Mouse (Mus musculus) heart, adult 2 months (tissue): ENCODE measurements around the gene Plppr3. TPM values are rescaled to one million over a fixed set of nuclear protein-coding genes. Genes with fewer than 3 reads are reported as not detected.

Experiments
- DNase-seq, 2 experiments: peaks; one replicate each; pipeline ENCODE4 v3.0.0; 2021
- H3K27ac ChIP-seq: fragments of 200-600 bp; 2 replicates; pipeline ENCODE4 v1.8.1; 2022
- H3K27me3 ChIP-seq: fragments of 200-500 bp; 2 replicates; pipeline ENCODE4 v1.6.1; 2012; ENCODE audit warnings: mild to moderate bottlenecking, low read length, inconsistent platforms, mixed read lengths; ENCODE audit not compliant: control insufficient read depth, insufficient read depth
- H3K36me3 ChIP-seq: fragments of 200-500 bp; 2 replicates; pipeline ENCODE4 v1.6.1; 2012; ENCODE audit warnings: low read length, inconsistent platforms; ENCODE audit not compliant: control insufficient read depth, insufficient read depth
- H3K4me1 ChIP-seq: fragments of 200-500 bp; 2 replicates; pipeline ENCODE4 v1.6.1; 2011; ENCODE audit warnings: low read length; ENCODE audit not compliant: control insufficient read depth, insufficient read depth
- H3K4me3 ChIP-seq: fragments of 200-600 bp; 2 replicates; pipeline ENCODE4 v1.8.1; 2022
- H3K79me2 ChIP-seq: fragments of 200-500 bp; replicated peaks from 2 replicates; pipeline ENCODE4 v1.6.1; 2012; ENCODE audit warnings: mild to moderate bottlenecking, inconsistent platforms, low read length, moderate library complexity, mixed read lengths; ENCODE audit not compliant: control insufficient read depth, insufficient read depth
- H3K9ac ChIP-seq: fragments of 200-500 bp; 2 replicates; pipeline ENCODE4 v1.6.1; 2012; ENCODE audit warnings: low read depth, mild to moderate bottlenecking, control low read depth, inconsistent platforms, low read length, mixed read lengths
- CTCF ChIP-seq: fragments of 200-600 bp; IDR thresholded peaks from 2 replicates; pipeline ENCODE4 v1.8.1; 2022; ENCODE audit warnings: antibody characterized with exemption, mild to moderate bottlenecking, moderate library complexity
- EP300 ChIP-seq: fragments of 200-500 bp; IDR thresholded peaks from 2 replicates; pipeline ENCODE4 v1.6.1; 2011; ENCODE audit warnings: low read depth, low read length, control low read depth; ENCODE audit not compliant: insufficient read depth
- POLR2A ChIP-seq: fragments of 200-500 bp; IDR thresholded peaks from 2 replicates; pipeline ENCODE4 v1.6.1; 2011; ENCODE audit warnings: mild to moderate bottlenecking, low read depth, low read length, control low read depth; ENCODE audit not compliant: insufficient read depth
- WGBS: fragments of 180-500 bp; shearing (Covaris S2); methylation state at CpG from one replicate; pipeline ENCODE4 v1.1.7; 2018; 5-methylcytosine and 5-hydroxymethylcytosine counted together
- intact Hi-C: fragments of 180-260 bp; cut with DNase I; formaldehyde crosslinking; loops from one replicate; pipeline ENCODE4 v1.15.1; 2025
- long read RNA-seq: library from polyadenylated mRNA; stranded (forward); transcript quantifications from one replicate; pipeline ENCODE4 v2.0.0, GENCODE M21; 2021
- polyA plus RNA-seq: library from polyadenylated mRNA; depleted of rRNA; stranded (reverse); fragments of >200 nt; gene quantifications from 2 replicates; pipeline ENCODE4 v1.2.3, GENCODE M21; 2012; rRNA removed
- total RNA-seq, 2 experiments: library from RNA; stranded (reverse); gene quantifications; 2 replicates each; pipeline ENCODE4 v1.2.3; 2021

Plppr3 gene
- total RNA-seq = under 1 TPM; 0.20 to 0.31 TPM
- polyA plus RNA-seq = 0.50 and 0.80 TPM in 2 replicates
- long read RNA-seq, partial matches to known transcripts = 1 of 1 reads
- long read RNA-seq, other reads (novel, unspliced or antisense) = 0 of 1 reads

GRCm38 (mm10) chr10:79874290-79874862, at the start of gene Plppr3, which contains the start of gene Prtn3:
Gene Plppr3 (minus strand): TSS chr10:79874634.
Gene Prtn3 (plus strand): TSS chr10:79874476.
- Histone ChIP-seq H3K27me3 (peaks cover 4% of the 10 kb centered on the region; the same call in 1 of the 2 replicates), H3K79me2 (no peaks in the 10 kb centered on the region), H3K4me1 (peaks cover 7% of the 10 kb centered on the region), H3K4me3 (peak within 1 kb of the TSS; percentile 52), H3K9ac (peak within 1 kb of the TSS; percentile 69), H3K27ac (no peak within 1 kb of the TSS), H3K36me3 (no peaks in the 10 kb centered on the region)
- no peak for TF ChIP-seq EP300
- no peak for TF ChIP-seq CTCF
- TF ChIP-seq POLR2A = no peak
- intact Hi-C loops = no loop called here
- under 1% methylated on average over 57 of the region's 57 CpGs for WGBS
- peak; percentile 27 to 43 for DNase-seq

GRCm38 (mm10) chr10:79921572-79921971, 47.1 kb upstream of the Plppr3 start:
- H3K4me1 ChIP-seq = peaks cover 3% of the 10 kb centered on the region
- H3K27me3 ChIP-seq = peaks cover 17% of the 10 kb centered on the region
- no peaks in the 10 kb centered on the region for H3K36me3 ChIP-seq
- H3K79me2 ChIP-seq = no peaks in the 10 kb centered on the region
- H3K27ac ChIP-seq = no peak overlapping the region
- H3K4me3 ChIP-seq = no peak overlapping the region
- no peak overlapping the region for H3K9ac ChIP-seq
- DNase-seq = no peak
- no peak for TF ChIP-seq CTCF
- TF ChIP-seq EP300 = no peak
- WGBS = 9% methylated on average over 34 of the region's 34 CpGs
- intact Hi-C loops = no loop called here

GRCm38 (mm10) chr10:79920958-79921535, 46.6 kb upstream of the Plppr3 start, which contains the start of gene R3hdm4:
Gene R3hdm4 (minus strand): TSS chr10:79921208.
- no peak within 1 kb of the TSS for H3K9ac ChIP-seq
- peaks cover 17% of the 10 kb centered on the region for H3K27me3 ChIP-seq
- peaks cover 3% of the 10 kb centered on the region for H3K4me1 ChIP-seq
- WGBS = 9% methylated on average over 41 of the region's 41 CpGs
- TF ChIP-seq POLR2A (no peak), CTCF (no peak), EP300 (no peak)
- intact Hi-C loops = no loop called here
- no peak within 1 kb of the TSS for H3K4me3 ChIP-seq
- H3K27ac ChIP-seq = no peak within 1 kb of the TSS
- H3K79me2 ChIP-seq = 0 out of 2 replicates have a peak, but pooled peaks cover 2% of the 10 kb centered on the region
- no peaks in the 10 kb centered on the region for H3K36me3 ChIP-seq
- no peak for DNase-seq

GRCm38 (mm10) chr10:79920056-79920890, 45.8 kb upstream of the Plppr3 start:
- no peak overlapping the region for H3K9ac ChIP-seq
- H3K27ac ChIP-seq = no peak overlapping the region
- 30% methylated on average over 26 of the region's 26 CpGs for WGBS
- H3K27me3 ChIP-seq = peaks cover 17% of the 10 kb centered on the region
- intact Hi-C loops = no loop called here
- no peak overlapping the region for H3K4me3 ChIP-seq
- DNase-seq = no peak
- H3K4me1 ChIP-seq = peaks cover 10% of the 10 kb centered on the region
- no peak for TF ChIP-seq EP300
- no peak for TF ChIP-seq CTCF
- TF ChIP-seq POLR2A = no peak
- 0 out of 2 replicates have a peak, but pooled peaks cover 4% of the 10 kb centered on the region for H3K79me2 ChIP-seq
- H3K36me3 ChIP-seq = no peaks in the 10 kb centered on the region

GRCm38 (mm10) chr10:79919251-79919849, 44.9 kb upstream of the Plppr3 start:
- H3K9ac ChIP-seq = no peak overlapping the region
- WGBS = 12% methylated on average over 21 of the region's 21 CpGs
- intact Hi-C loops = no loop called here
- H3K4me1 ChIP-seq = peaks cover 10% of the 10 kb centered on the region
- H3K79me2 ChIP-seq = 0 out of 2 replicates have a peak, but pooled peaks cover 4% of the 10 kb centered on the region
- no peak for DNase-seq
- H3K27ac ChIP-seq = no peak overlapping the region
- no peak for TF ChIP-seq POLR2A
- TF ChIP-seq EP300 = no peak
- no peak for TF ChIP-seq CTCF
- H3K4me3 ChIP-seq = no peak overlapping the region
- H3K36me3 ChIP-seq = no peaks in the 10 kb centered on the region
- peaks cover 17% of the 10 kb centered on the region for H3K27me3 ChIP-seq
